Mouse (Mus musculus) thymus, adult 2 months (tissue): ENCODE measurements around the gene Rbfox3. TPM values are rescaled to one million over a fixed set of nuclear protein-coding genes. Genes with fewer than 3 reads are reported as not detected.

Experiments
- DNase-seq: peaks from one replicate; pipeline ENCODE4 v3.0.0; 2021
- H3K27ac ChIP-seq: fragments of 200-500 bp; 2 replicates; pipeline ENCODE4 v1.5.1; 2012; ENCODE audit warnings: low read length, control low read depth; ENCODE audit not compliant: control insufficient read depth, insufficient read depth
- H3K27me3 ChIP-seq: fragments of 200-500 bp; 2 replicates; pipeline ENCODE4 v1.6.1; 2012; ENCODE audit warnings: mild to moderate bottlenecking, low read length, moderate library complexity, mixed read lengths; ENCODE audit not compliant: control insufficient read depth, insufficient read depth
- H3K36me3 ChIP-seq: fragments of 200-500 bp; 2 replicates; pipeline ENCODE4 v1.6.1; 2012; ENCODE audit warnings: mild to moderate bottlenecking, low read length, moderate library complexity; ENCODE audit not compliant: control insufficient read depth, insufficient read depth
- H3K4me1 ChIP-seq: fragments of 200-500 bp; replicated peaks from 2 replicates; pipeline ENCODE4 v1.6.1; 2012; ENCODE audit warnings: low read length; ENCODE audit not compliant: control insufficient read depth, insufficient read depth
- H3K4me3 ChIP-seq: fragments of 200-500 bp; 2 replicates; pipeline ENCODE4 v1.5.1; 2012; ENCODE audit warnings: mild to moderate bottlenecking, low read length, control low read depth, moderate library complexity; ENCODE audit not compliant: control insufficient read depth, insufficient read depth
- CTCF ChIP-seq: fragments of 200-500 bp; IDR thresholded peaks from 2 replicates; pipeline ENCODE4 v1.5.1; 2012; ENCODE audit warnings: mild to moderate bottlenecking, control low read depth, low read length, moderate library complexity, borderline replicate concordance; ENCODE audit not compliant: control insufficient read depth, poor library complexity, insufficient read depth; ENCODE audit errors: extremely low read depth
- POLR2A ChIP-seq: fragments of 200-500 bp; IDR thresholded peaks from 2 replicates; pipeline ENCODE4 v1.6.1; 2012; ENCODE audit warnings: mild to moderate bottlenecking, low read length, control low read depth, moderate library complexity; ENCODE audit not compliant: control insufficient read depth, poor library complexity, insufficient read depth; ENCODE audit errors: extremely low read depth
- WGBS: fragments of 180-500 bp; shearing (Covaris S2); methylation state at CpG from one replicate; pipeline ENCODE4 v1.1.7; 2018; 5-methylcytosine and 5-hydroxymethylcytosine counted together
- polyA plus RNA-seq: library from polyadenylated mRNA; depleted of rRNA; stranded (reverse); fragments of >200 nt; gene quantifications from 2 replicates; pipeline ENCODE4 v1.2.3, GENCODE M21; 2012

Gene Rbfox3
- polyA plus RNA-seq, 1 experiment, result 0.50 TPM

GRCm38 (mm10) chr11:118859839-118860238 lies 51.6 kb downstream of the Rbfox3 start:
- TF ChIP-seq CTCF (no peak), POLR2A (no peak)
- Histone ChIP-seq H3K4me1 (no peaks in the 10 kb centered on the region), H3K27ac (no peak overlapping the region), H3K27me3 (no peaks in the 10 kb centered on the region), H3K4me3 (no peak overlapping the region), H3K36me3 (no peaks in the 10 kb centered on the region)
- 80% methylated on average over 5 of the region's 5 CpGs for WGBS
- no peak for DNase-seq

GRCm38 (mm10) chr11:118858305-118858704 lies 53.1 kb downstream of the Rbfox3 start:
- Histone ChIP-seq H3K4me3 (no peak overlapping the region), H3K27ac (no peak overlapping the region), H3K36me3 (no peaks in the 10 kb centered on the region), H3K27me3 (no peaks in the 10 kb centered on the region), H3K4me1 (no peaks in the 10 kb centered on the region; the same call in 1 of the 2 replicates)
- WGBS, result 84% methylated on average over 11 of the region's 11 CpGs
- TF ChIP-seq POLR2A, result no peak
- TF ChIP-seq CTCF, result no peak
- no peak for DNase-seq

- H3K27me3 ChIP-seq, result no peaks in the 10 kb centered on the region
- H3K4me1 ChIP-seq, result no peaks in the 10 kb centered on the region; the same call in 1 of the 2 replicates
- WGBS, result 76% methylated on average over 6 of the region's 6 CpGs
- no peaks in the 10 kb centered on the region for H3K36me3 ChIP-seq
- no peak overlapping the region for H3K4me3 ChIP-seq
- no peak for DNase-seq
- no peak overlapping the region for H3K27ac ChIP-seq
- TF ChIP-seq POLR2A, result no peak
- no peak for TF ChIP-seq CTCF
Measured at GRCm38 (mm10) chr11:118851391-118851790, 60.0 kb downstream of the Rbfox3 start.

GRCm38 (mm10) chr11:118847986-118848385 lies 63.4 kb downstream of the Rbfox3 start:
- Histone ChIP-seq H3K27ac (no peak overlapping the region), H3K27me3 (no peaks in the 10 kb centered on the region), H3K36me3 (no peaks in the 10 kb centered on the region), H3K4me3 (no peak overlapping the region), H3K4me1 (no peaks in the 10 kb centered on the region)
- WGBS, result 87% methylated on average over 7 of the region's 7 CpGs
- TF ChIP-seq POLR2A (no peak), CTCF (no peak)
- no peak for DNase-seq

- H3K27me3 ChIP-seq, result no peaks in the 10 kb centered on the region
- whole genome bisulfite sequencing, result 82% methylated on average over 5 of the region's 5 CpGs
- H3K4me1 ChIP-seq, result no peaks in the 10 kb centered on the region
- H3K4me3 ChIP-seq, result no peak overlapping the region
- DNase-seq, result no peak
- TF ChIP-seq POLR2A (no peak), CTCF (no peak)
- H3K27ac ChIP-seq, result no peak overlapping the region
- H3K36me3 ChIP-seq, result no peaks in the 10 kb centered on the region
Measured at GRCm38 (mm10) chr11:118840992-118841391, 70.4 kb downstream of the Rbfox3 start.

- TF ChIP-seq POLR2A (no peak), CTCF (no peak)
- 69% methylated on average over 4 of the region's 4 CpGs for WGBS
- H3K4me3 ChIP-seq, result no peak overlapping the region
- DNase-seq, result no peak
- no peaks in the 10 kb centered on the region for H3K27me3 ChIP-seq
- H3K4me1 ChIP-seq, result no peaks in the 10 kb centered on the region
- H3K36me3 ChIP-seq, result no peaks in the 10 kb centered on the region
- no peak overlapping the region for H3K27ac ChIP-seq
Measured at GRCm38 (mm10) chr11:118838167-118838566, 73.2 kb downstream of the Rbfox3 start.

- TF ChIP-seq CTCF, result no peak
- TF ChIP-seq POLR2A, result no peak
- 76% methylated on average over 4 of the region's 4 CpGs for WGBS
- Histone ChIP-seq H3K4me3 (no peak overlapping the region), H3K27me3 (no peaks in the 10 kb centered on the region), H3K36me3 (no peaks in the 10 kb centered on the region), H3K4me1 (no peaks in the 10 kb centered on the region), H3K27ac (no peak overlapping the region)
- DNase-seq, result no peak
Measured at GRCm38 (mm10) chr11:118836889-118837288, 74.5 kb downstream of the Rbfox3 start.
